Mouse (Mus musculus) lung, postnatal 10 days (tissue): Measurements from ENCODE around the gene Gramd4.
"Not testable (repeated sequence)": the region's sequence is repeated elsewhere in the genome, so short reads cannot be mapped to it uniquely, and the experiment has no call there.

ENCODE experiments used
- DNase-seq: peaks from one replicate; pipeline ENCODE4 v3.0.0; 2021

Gramd4 gene

DNA sequence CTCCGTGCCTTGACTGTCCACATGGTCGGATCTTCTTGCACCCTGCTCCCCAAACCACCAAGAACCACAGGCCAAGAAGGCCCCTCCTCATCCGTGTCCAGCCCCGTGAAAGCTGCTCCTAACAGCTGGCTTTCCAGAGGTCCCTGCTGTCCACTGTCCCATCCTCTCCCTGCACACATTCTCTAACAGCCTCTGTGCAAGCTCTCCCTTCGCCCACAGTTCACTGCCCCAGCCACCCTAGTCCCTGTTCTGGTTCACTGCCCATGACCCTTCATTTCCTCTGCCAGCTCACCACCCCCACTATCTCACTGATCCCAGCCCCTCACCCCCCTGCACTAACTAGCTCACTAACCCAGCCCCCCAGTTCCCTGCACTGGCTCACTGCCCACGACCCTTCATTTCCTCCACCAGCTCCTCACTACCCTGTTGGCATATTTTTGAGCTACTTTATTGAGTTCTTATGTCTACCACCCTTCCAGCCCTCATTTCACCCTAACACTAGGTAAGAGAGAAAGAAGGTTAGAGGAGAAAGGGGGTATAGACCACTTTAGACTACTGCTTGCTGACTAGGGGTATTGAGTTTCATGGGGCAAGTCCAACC lies 5.5 kb upstream of the Gramd4 start:
- DNase-seq = no peak

DNA sequence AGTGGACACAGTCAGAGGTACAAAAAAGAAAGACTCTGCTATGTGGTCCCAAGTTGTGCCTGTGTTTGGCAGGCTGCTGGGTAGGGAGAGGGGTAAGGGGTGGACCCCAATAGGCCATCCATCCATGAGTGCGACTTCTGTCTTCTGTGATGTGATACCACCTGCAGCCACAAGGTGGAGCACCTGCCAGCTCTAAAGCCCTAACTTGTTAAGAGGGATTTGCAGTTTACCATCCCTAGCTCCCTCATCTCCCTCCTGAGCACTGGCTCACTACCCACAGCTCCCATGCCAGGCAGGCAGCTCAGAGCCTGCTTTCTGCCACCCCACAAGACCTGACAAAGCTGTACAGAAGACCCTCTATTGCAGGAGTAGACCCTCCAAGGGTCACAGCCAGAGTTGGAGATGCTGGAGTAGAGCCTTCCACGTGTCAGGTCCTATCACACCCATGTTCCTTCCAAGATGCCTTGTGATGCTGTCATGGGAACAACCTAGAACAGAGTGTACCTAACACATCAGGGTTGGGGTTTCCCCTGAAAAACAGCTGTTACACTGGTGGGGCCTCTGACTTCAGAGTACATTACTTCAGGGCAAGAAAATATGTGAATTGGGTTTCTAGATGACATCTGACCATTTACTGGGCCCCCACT lies 3.5 kb upstream of the Gramd4 start:
- peak; percentile 87 for DNase-seq

DNA sequence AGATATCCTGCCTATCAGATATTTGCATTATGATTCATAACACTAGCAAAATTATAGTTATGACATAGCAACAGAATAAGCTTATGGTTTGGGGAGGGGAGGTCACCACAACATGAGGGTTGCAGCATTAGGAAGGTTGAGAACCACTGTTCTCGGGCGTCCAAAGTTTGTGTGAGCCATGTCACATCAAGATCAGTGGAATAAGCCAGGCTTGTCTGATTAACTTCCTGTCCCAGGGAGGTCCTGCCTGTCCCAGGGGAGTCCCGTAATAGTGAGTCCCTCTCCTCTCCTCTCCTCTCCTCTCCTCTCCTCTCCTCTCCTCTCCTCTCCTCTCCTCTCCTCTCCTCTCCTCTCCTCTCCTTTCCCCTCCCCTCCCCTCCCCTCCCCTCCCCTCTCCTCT lies 2.6 kb upstream of the Gramd4 start:
- not testable (repeated sequence) for DNase-seq

DNA sequence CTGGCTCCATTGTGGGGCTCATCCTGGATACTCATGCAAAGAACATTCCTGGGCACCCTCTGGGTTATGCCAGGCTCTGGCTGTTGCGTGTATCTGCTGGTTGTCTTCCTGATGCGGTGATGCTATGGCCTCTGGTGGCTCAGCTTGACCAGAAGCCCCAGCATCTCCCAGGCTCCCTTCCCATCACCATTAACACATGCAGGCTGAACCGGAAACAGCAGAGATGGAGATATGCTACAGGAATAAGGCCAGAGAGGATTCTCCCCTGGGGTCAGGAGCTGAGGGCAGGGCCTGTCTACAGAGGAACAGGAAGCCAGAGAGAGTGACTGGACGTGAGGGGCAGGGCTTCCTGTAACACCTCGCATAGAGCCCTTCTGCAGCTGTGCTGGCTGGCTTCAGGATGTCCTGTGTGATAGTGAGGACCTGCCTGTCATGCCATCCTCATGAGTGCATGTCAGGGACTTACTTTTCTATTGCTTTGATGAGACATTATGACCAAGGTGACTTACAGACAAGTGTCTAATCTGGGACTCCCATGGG lies 1.2 kb upstream of the Gramd4 start:
- peak; percentile 47 for DNase-seq

DNA sequence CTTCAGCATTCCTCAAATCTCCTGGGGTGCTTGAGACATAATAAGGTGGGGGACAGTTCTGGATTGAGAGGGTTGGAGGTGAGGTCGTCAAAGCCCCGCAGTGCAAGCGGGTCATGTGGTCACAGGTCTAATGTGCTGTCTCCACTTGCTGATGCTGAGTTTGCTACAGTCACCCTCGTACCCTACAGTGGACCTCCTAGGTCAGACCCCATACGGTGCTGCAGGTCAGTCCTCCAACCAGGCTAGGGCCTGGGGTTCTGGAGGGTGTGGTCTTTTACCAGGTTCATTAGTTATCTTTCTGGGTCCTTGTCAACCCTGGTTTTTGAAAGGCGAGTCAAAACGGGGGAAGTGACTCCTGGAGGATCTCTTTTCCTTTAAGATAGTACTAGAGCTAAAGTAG lies 413 bp downstream of the Gramd4 start:
- no peak for DNase-seq

DNA sequence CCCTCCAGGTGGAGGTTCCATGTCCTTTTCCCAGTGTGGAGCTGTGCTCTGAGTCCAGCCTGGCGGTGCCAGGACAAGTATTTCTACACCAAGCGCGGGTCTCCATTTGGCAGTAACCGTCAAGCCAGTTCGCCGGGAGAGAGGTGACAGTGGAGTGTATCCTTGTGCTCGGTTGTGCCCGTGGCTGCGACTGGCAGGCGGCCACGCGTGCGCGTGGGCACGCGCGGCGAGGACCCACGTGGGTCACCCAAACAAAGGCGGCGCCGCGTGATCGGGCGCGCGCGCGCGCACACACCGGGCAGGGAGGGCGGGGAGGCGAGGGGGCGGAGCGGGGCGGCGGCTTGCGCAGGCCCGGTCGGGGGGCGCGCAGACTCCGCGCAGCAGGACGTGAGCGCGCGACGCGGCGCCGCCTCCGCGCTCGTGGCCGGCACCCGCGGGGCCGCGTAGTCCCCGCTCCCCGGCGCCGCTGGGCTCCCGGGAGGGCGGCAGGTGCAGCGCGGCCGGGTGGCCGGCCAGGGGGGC lies 960 bp downstream of the Gramd4 start:
- peak; percentile 89 for DNase-seq

DNA sequence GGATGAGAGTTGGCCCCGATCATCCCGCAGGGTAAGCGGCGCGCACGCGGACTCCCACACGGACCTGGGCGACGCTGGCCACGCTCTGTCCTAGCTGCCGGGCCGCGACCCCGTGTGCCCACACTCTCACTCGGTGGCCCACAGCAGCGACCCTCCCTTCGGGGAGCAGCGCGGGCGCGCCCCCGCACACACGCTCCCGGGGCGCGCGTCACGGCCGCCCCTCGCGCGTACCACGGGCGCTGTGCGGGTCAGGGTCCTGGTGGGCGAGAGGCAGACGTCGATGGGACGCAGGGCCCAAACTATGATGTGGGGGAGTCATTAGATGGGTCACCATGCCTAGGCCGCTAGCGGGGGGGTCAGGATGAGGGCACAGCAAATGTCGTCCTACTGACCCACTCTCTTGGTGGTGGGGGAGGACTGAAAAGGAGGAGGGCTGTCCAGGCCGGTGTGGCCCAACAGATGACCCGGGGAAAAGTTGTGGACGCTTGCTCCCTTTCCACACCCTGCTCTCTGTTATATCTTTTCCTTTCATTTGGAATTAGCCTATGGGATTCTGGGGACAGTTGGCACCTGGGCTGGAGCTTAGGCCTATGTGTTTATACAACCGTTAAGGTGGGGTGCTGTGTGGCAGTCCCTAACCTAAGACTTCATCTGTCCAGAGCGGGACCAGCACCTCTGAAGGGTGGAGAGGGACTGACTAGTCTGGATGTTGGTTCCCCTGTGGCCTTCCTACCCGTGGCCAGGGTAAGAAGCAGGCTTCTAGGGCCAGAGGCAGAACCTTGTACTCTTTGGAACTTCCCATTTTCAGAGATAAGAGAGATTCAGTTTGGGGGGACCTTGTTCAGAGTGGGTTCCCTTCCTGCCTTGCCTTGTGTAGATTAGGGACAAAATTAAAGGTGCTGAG lies 1.7 kb downstream of the Gramd4 start:
- peak; percentile 63 for DNase-seq

DNA sequence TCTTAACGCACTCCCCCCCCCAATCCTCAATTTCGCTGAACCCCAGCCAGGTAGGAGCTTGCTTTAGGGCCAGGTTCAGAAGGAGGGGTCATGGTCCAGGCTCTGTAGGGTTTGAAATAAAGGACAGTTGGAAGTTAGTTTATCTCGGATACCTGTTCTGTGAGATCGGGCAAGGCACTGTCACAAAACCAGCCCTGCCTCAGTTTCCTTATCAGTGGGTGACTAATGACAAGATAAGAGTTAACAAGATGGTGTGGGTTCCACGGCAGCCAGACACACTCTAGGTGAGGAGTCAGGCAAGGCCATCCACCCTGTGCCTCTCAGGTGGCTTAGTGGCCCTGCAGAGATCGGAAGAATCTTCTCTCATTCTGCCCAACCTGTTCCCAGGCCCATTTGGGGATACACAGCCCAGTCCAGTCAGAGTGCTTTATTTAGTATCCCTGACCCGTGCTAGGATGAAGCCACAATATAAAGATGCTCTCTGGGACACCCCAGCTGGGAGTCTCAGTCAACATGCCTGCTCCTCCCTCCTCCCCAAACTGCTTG lies 2.4 kb downstream of the Gramd4 start:
- no peak for DNase-seq

DNA sequence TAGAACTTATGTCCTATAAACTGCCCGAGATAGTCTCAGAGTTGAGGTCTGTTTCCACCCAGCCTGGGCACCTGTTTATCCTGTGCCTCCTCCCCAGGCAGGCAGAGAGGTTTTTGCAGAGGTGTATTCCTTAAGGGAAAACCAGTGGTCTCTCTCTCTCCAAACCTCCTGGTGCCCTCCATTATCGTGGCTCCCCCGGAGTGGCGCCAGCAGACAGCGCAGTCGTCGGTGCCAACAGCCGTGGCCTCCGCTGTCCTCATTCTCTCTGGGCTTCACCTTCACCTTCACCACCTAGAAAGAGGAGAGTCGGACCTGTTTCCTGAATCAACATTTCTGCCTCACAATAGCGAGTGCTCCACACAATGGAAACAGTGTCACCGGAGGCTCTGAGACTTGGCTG lies 3.1 kb downstream of the Gramd4 start:
- DNase-seq = no peak

DNA sequence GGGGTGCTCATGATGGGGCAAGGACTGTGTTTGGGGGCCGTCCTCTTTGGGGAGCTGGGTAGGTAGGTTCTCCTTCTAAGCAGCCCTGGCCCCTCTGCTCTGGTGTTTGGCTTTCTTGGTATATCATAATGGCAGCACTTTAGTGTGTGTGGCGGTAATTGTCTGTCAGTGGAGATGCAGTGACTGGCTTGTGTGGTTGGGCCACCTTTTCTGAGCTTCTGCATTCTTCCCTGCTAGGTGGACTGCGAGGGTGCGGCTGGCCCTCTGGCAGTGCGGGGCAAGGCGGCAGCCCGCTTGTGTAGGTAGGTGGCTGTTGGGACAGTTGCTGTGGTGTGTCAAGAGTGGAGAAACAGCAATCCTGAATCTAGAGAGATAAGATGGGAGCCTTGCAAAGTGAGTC lies 3.7 kb downstream of the Gramd4 start:
- no peak for DNase-seq

DNA sequence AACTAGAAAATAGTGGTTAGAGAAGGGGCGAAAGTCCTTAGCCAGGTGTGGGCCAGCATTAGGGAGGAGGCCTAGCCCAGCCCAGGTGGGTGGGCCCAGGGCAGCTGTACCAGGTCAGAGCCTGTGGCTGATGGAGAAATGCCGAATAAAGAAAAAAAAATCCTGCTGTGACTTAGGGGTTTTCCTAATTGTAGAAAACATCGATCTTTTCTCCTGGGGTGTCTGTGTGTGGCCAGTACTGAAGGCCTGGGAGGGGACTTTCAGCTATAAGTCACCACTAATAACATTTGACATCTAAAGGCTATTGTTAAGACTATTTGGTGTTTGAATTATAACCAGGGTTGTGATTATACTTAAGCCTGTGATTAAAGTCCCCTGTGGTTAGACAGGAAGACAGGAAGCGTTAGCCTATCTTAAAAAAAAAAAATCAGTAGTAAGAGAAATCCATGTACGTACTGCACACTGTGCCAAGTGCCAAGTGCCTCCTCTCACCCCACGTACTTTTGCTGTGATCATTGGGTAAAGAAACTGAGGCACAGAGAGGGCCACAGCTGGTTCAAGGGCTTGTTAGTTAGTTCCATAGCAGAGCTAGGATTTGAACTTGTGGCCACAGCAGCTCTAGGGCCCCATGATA lies 4.5 kb downstream of the Gramd4 start:
- no peak for DNase-seq

DNA sequence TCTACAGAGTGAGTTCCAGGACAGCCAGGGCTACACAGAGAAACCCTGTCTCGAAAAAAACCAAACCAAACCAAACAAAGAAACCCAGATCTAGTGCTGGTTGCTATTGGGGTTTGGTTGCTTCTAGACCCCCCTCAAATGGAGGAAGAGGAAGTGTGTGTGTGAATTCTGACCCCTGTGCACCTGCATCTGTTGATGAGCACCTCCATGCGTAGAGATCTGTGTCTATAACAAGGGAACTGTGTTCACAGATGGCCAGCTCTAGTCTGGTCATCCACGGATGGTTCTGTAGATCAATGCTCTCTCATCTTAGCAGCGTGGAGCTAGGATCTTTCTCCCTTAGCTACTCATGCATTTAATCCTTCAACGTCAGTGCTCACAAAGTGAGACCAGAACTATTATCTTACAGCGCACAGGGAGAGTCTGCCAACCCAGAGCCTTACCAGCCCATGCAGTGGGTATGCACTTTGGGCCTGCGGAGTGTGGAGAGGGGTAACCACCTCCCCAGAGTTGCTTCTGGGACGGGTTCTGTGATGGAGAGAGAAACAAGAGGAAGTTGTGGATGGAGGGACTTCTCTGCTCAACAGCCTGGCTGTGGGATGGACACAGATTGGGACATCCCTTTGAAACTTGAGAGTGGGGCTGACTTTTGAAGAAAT lies 6.8 kb downstream of the Gramd4 start:
- no peak for DNase-seq

DNA sequence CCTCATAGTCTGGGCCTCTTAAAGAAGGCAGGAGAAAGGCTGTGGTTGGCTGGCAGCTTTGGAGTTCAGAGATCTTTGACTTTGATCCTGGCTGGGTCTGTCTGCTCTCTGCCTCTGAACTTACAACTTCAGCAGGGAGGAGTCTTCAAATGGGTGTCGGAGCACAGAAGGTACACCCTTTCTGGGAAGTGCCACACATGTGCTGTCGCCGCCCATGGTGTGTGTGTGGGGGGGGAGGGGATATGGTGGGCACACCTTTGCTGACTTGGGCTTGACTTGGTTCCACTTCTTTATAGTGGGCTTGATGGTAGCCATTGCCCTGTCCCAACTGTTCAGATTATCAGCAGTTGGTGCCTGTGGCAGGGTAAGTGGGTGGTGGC lies 7.3 kb downstream of the Gramd4 start:
- no peak for DNase-seq

DNA sequence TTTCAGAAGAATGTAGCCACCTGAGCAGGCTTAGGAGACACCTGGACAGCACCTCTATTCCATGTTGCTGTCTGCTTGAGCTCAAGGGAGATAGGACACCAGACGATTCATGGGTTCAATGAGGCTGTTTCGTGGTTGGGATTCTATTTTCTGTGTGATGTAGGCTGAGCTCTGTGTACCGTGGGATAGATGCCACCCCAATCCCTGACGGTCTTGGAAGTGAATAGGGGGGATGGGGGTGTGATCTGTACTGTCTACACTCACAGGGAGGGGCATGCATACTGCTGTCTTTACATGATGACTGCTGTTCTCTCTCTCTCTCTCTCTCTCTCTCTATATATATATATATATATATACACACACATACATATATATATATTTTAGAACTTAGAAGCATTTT lies 7.9 kb downstream of the Gramd4 start:
- DNase-seq = no peak

DNA sequence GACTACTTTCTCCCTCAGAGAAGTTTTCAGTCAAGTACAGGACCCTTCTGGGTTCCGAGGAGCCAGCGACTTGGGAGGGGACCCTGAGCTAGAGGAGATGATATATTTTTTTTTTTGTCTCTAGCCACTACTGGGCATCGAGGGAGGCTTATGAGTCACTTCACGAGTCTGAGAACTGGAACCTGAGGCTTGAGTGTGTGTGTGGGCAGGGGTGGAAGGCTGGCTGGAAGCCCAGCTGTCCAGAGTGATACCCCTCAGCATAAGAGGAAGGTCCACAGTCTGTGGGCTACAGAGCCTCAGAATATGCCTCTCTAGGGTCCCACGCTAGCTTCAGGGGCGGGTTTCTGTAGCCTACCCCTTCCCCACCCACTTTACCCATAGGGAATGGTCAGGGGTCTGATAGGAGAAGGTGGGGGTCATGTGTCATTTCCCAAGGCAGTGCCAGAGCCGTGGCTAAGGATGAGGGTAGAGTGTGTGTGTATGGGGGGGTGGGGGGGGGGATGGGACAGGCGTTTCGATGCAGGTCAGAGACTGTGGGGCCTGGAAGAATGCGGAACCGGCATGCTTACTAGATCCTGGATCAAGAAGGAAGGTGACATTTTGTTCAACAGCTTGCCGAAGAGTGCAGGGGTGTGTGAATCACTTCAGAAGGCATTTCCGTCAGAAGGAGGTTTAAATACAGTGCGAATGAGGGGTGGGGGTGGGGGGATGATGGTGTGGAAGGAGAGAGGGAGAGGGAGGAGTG lies 9.5 kb downstream of the Gramd4 start:
- no peak for DNase-seq

DNA sequence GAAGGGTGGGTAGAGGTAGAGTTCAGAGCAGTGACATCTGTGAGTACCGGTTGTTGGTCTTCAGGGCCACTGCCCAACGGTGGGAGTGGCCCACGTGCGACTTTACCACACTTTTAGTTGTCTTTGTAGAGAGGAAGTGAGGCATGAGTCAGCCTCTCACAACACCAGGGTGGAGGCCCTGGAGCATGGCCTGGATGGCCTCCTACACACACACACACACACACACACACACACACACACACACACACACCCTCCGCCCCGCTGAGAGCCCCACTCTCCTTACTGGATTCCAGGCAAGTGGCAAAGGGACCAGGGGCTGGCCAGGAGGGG lies 10.1 kb downstream of the Gramd4 start:
- DNase-seq = peak; percentile 66

DNA sequence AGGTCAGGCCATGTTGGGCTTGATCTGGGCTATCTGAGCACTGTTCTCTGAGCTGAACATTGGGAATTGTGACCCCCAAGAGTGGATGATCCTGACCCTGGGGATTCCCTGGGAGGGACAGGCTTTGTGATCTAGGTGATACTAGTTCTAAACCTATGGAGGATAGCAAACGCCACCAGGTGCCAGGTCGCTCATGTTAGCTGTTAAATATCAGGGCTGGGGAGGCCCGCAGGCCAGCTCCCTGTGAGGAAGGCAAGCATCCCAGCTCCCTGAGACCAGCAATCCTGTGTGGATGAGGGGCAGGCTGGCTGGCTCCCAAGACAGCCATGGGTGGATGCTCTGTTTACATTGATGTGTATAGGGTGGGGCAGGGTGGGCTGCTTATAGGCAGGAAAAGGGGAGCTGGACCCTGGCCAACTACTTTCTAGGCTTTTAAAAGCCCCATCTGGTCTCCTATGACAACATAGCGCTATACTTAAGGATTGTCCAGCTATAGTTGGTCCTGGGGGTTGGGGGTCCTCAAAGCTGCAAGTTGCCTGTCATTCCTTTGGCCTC lies 10.5 kb downstream of the Gramd4 start:
- no peak for DNase-seq

DNA sequence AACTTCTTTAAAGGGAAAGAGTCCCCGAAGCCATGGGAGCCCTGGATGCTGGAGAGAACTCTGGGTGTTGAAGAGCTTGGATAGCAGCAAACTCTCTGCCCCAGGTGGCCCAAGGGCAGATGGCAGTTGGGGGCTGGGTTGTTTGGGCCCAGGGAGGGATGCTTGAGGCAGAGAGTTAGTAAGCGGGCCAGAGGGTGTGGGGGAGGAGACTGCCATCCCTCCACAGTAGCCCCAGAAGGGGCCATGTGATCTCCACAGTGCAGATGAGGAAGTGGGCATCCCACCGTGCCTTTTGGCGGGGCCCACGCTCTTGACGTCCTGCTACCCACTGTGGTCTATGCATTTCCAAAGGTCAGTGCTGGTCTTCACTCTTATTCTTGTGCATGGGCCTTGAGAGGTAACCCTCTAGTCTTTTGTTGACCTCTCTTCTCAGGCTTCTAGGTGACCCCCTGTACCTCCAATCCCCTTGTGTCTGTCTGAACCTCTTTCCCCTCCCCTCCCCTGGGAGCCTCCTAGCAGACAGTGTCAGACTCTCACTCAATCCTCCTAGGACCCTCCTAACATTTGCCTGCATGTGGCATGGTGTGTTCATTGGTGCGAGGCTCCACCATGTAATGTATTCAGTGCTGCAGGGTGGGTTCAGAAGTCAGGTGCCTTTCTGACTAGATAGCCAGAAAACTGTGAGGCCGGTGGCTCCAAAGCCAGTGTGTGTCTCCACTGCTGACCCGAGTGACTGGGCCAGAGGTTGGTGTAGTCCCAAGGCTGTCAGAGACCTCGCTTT lies 11.7 kb downstream of the Gramd4 start:
- no peak for DNase-seq

DNA sequence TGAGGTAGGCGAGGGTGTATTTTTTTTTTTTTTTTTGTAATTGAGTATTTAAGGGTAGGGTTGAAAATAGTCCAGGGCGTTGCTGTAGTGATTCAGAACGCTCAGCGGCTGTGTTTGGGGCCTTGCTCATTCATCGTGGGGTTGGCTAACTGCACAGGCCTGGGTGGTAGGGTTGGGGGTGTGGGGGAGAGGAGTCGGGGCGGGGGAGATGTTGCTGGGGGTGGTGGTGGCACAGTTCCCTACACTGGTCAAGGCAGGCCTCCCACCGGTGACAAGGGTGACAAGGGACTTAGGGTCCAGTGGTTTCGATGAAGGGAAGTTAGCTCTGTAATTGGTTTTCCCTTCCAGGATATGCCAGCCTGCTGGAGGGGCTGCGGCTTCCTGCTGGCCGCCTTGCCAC lies 12.9 kb downstream of the Gramd4 start:
- no peak for DNase-seq

DNA sequence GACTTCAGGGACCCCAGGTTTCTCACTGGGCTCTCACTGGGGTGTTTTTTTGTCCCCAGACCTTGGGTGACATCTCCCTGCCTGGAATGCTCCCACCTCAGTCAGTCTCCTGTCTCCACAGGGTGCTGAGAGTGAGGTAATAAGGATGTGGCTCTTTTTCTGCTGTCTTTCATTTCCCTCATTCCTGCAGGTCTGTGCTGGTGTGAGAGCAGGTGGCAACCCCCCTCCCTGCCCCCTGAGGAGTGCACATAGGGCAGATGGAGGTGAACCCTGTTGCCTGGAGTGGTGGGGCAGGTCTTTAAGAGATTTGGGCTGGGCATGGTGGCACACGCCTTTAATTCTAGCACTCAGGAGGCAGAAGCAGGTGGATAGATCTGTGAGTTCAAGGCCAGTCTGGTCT lies 13.7 kb downstream of the Gramd4 start:
- no peak for DNase-seq
